Mouse (Mus musculus) ES-Bruce4 (cell line): ENCODE measurements around the gene 1700025C18Rik. TPM values are rescaled to one million over a fixed set of nuclear protein-coding genes. Genes with fewer than 3 reads are reported as not detected.

ENCODE experiments used
- H3K27ac ChIP-seq: 2 replicates; pipeline ENCODE4 v1.5.1; 2012; ENCODE audit warnings: low read length, inconsistent platforms; ENCODE audit not compliant: insufficient read depth
- H3K27me3 ChIP-seq: 2 replicates; pipeline ENCODE4 v1.6.1; 2012; ENCODE audit warnings: mild to moderate bottlenecking, low read length, inconsistent platforms; ENCODE audit not compliant: control insufficient read depth, poor library complexity, insufficient read depth, severe bottlenecking
- H3K36me3 ChIP-seq: 2 replicates; pipeline ENCODE4 v1.6.1; 2012; ENCODE audit warnings: inconsistent platforms, mild to moderate bottlenecking, low read length, moderate library complexity; ENCODE audit not compliant: control insufficient read depth, poor library complexity, insufficient read depth, severe bottlenecking
- H3K4me1 ChIP-seq: one replicate; pipeline ENCODE4 v1.8.1; 2011; ENCODE audit warnings: low read length; ENCODE audit not compliant: control insufficient read depth, insufficient read depth
- H3K4me3 ChIP-seq: 2 replicates; pipeline ENCODE4 v1.5.1; 2011; ENCODE audit warnings: low read depth, mild to moderate bottlenecking, low read length
- H3K9ac ChIP-seq: 2 replicates; pipeline ENCODE4 v1.6.1; 2012; ENCODE audit warnings: low read depth, mild to moderate bottlenecking, inconsistent platforms; ENCODE audit not compliant: poor library complexity, severe bottlenecking
- H3K9me3 ChIP-seq: replicated peaks from 2 replicates; pipeline ENCODE4 v1.6.1; 2012; ENCODE audit warnings: mild to moderate bottlenecking, low read length, inconsistent platforms; ENCODE audit not compliant: control insufficient read depth, poor library complexity, insufficient read depth, severe bottlenecking
- CTCF ChIP-seq: IDR thresholded peaks from one replicate; pipeline ENCODE4 v1.8.1; 2011; ENCODE audit warnings: low read depth, low read length
- EP300 ChIP-seq: IDR thresholded peaks from 2 replicates; pipeline ENCODE4 v1.6.1; 2011; ENCODE audit warnings: low read depth, low read length; ENCODE audit not compliant: insufficient read depth
- POLR2A ChIP-seq: IDR thresholded peaks from one replicate; pipeline ENCODE4 v1.8.1; 2011; ENCODE audit warnings: low read length; ENCODE audit not compliant: insufficient read depth
- polyA plus RNA-seq: library from polyadenylated mRNA; stranded (reverse); fragments of >200 nt; gene quantifications from 2 replicates; pipeline ENCODE4 v1.2.4, GENCODE M21; 2011; ENCODE audit warnings: low read depth; ENCODE audit not compliant: missing spikeins, insufficient read depth, insufficient read length

1700025C18Rik gene
- polyA plus RNA-seq, 1 experiment = not detected

DNA sequence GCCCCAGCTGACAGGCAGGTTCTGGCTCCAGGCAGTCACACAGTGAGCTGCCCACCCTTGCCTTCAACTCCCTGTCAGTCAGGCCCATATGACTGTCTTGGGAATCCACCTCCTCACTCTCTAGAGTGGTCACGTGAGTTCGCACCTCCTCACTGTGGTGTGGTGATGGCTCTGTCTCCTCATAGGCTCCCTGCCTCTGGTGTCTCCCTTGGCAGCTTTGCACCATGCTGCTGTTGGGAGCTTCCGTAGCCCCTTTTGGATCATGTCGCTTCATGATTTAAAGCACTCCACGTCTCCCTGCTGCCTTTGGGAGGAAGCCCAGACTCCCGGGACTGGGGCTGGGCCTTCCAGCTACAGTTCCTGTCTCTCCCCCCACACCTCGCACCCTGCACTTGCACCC, 26.1 kb downstream of the 1700025C18Rik start:
- Histone ChIP-seq H3K27ac (no peak overlapping the region), H3K27me3 (no peaks in the 10 kb centered on the region), H3K9me3 (no peaks in the 10 kb centered on the region), H3K36me3 (no peaks in the 10 kb centered on the region), H3K9ac (no peak overlapping the region), H3K4me3 (no peak overlapping the region), H3K4me1 (no peaks in the 10 kb centered on the region)
- TF ChIP-seq CTCF = no peak
- no peak for TF ChIP-seq EP300
- TF ChIP-seq POLR2A = no peak

GRCm38 (mm10) chr2:165061638-165062433, 28.7 kb downstream of the 1700025C18Rik start:
- TF ChIP-seq EP300 = no peak
- TF ChIP-seq POLR2A = no peak
- TF ChIP-seq CTCF = no peak
- Histone ChIP-seq H3K4me1 (no peaks in the 10 kb centered on the region), H3K36me3 (no peaks in the 10 kb centered on the region), H3K4me3 (no peak overlapping the region), H3K9ac (no peak overlapping the region), H3K27me3 (no peaks in the 10 kb centered on the region), H3K9me3 (no peaks in the 10 kb centered on the region), H3K27ac (no peak overlapping the region)

GRCm38 (mm10) chr2:165059961-165060360, 30.6 kb downstream of the 1700025C18Rik start:
- Histone ChIP-seq H3K9me3 (no peaks in the 10 kb centered on the region), H3K27ac (no peak overlapping the region), H3K4me3 (no peak overlapping the region), H3K36me3 (no peaks in the 10 kb centered on the region), H3K27me3 (no peaks in the 10 kb centered on the region), H3K4me1 (no peaks in the 10 kb centered on the region), H3K9ac (no peak overlapping the region)
- TF ChIP-seq EP300 (no peak), CTCF (no peak), POLR2A (no peak)

DNA sequence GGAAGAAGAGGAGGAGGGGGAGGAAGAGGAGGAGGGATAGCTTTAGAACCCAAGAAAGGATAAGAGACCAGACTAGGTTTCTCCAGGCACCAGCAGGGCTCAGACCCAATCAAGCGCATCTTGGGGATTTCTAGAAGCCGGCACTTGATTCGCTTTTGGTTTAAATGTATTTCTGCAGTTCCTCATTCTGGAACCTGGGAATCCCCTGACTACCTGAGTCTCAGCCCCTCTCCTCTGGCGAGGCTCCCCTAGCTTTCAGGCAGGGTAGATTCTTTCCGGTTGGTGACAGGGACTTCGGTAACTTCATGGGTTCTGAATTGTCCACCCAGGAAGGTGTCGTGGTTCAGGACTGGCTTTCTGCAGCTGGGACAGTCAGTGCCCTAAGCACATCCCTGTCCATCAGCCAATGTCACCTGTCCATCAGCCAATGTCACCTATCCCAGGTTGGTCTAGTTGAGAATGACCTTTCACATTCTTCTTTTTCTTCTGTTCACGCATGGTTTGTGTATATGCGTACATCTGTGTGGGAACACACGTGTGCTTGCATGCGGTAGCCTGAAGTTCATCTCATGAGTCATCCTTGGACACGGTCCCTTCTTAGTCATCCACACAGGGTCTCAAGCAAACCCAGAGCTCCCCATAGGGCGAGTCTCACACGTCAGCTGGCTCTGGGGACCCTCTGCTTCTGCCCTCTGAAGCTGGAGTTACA, 34.0 kb downstream of the 1700025C18Rik start:
- Histone ChIP-seq H3K9ac (no peak overlapping the region), H3K9me3 (no peaks in the 10 kb centered on the region), H3K27ac (no peak overlapping the region)

GRCm38 (mm10) chr2:165055905-165056304, 34.6 kb downstream of the 1700025C18Rik start:
- H3K27ac ChIP-seq = no peak overlapping the region
- H3K36me3 ChIP-seq = no peaks in the 10 kb centered on the region
- TF ChIP-seq POLR2A (no peak), EP300 (no peak), CTCF (no peak)
- no peaks in the 10 kb centered on the region for H3K27me3 ChIP-seq
- H3K9ac ChIP-seq = no peak overlapping the region
- H3K4me1 ChIP-seq = no peaks in the 10 kb centered on the region
- peak overlapping the region; percentile 58 for H3K4me3 ChIP-seq
- no peaks in the 10 kb centered on the region for H3K9me3 ChIP-seq

More for the DNA sequence above, 34.0 kb downstream of the 1700025C18Rik start:
- H3K4me1 ChIP-seq = no peaks in the 10 kb centered on the region
- H3K27me3 ChIP-seq = no peaks in the 10 kb centered on the region
- no peak overlapping the region for H3K4me3 ChIP-seq
- TF ChIP-seq POLR2A (no peak), EP300 (no peak), CTCF (no peak)
- no peaks in the 10 kb centered on the region for H3K36me3 ChIP-seq
